Mouse (Mus musculus): ENCODE results near the gene Vmn1r68.

GRCm38 (mm10) chr7:10495578-10495977 lies 62.7 kb downstream of the Vmn1r68 start:
- TF ChIP-seq POLR2A (IDR thresholded peaks at IDR 0.05; ENCODE audit: borderline replicate concordance, insufficient read depth, low read length) (no peak), CTCF (IDR thresholded peaks at IDR 0.05; ENCODE audit: borderline replicate concordance, insufficient read depth, low read depth, low read length) (no peak)

Data from cerebellum, adult 2 months (tissue).